Mouse (Mus musculus) CH12.LX (cell line): ENCODE results near the gene Cnot3. TPM values are rescaled to one million over a fixed set of nuclear protein-coding genes. Genes with fewer than 3 reads are reported as not detected.

Experiments
- DNase-seq: peaks from one replicate; pipeline ENCODE4 v3.0.0-alpha.2; 2013; ENCODE audit errors: extremely low read depth
- H3K27ac ChIP-seq: 2 replicates; pipeline ENCODE4 v1.5.1; 2012; ENCODE audit warnings: low read depth, mild to moderate bottlenecking, control low read depth, moderate library complexity; ENCODE audit not compliant: insufficient read depth
- H3K27me3 ChIP-seq: replicated peaks from 2 replicates; pipeline ENCODE3; 2012; ENCODE audit warnings: inconsistent platforms
- H3K36me3 ChIP-seq, 2 experiments: replicated peaks in 1 of 2; 2 replicates each; pipeline versions ENCODE3 to v1.6.1; 2012; ENCODE audit warnings: inconsistent platforms in 1 of 2, low read length in 1 of 2, mild to moderate bottlenecking in 1 of 2, mixed read lengths in 1 of 2, moderate library complexity in 1 of 2; ENCODE audit not compliant: control insufficient read depth in 1 of 2, insufficient read depth in 1 of 2
- H3K4me1 ChIP-seq, 2 experiments: 2 replicates each; pipeline ENCODE4 v1.6.1; 2012; ENCODE audit warnings: inconsistent platforms in 1 of 2, moderate library complexity in 1 of 2; ENCODE audit not compliant: insufficient read depth in 2 of 2, control insufficient read depth in 1 of 2
- H3K4me2 ChIP-seq: 2 replicates; pipeline ENCODE4 v1.6.1; 2012; ENCODE audit warnings: low read depth, mild to moderate bottlenecking, control low read depth; ENCODE audit not compliant: poor library complexity, insufficient read depth, severe bottlenecking
- H3K4me3 ChIP-seq, 3 experiments: fragments of 150-350 bp in 1 of 3; sonication (generic) in 1 of 3; replicated peaks in 1 of 3; 2 replicates each; pipeline versions ENCODE3 to v1.5.1; 2011 to 2012; ENCODE audit warnings: low read depth in 2 of 3, low read length in 2 of 3, mild to moderate bottlenecking in 2 of 3, moderate library complexity in 2 of 3, control low read depth in 1 of 3, improper control_type of control experiment in 1 of 3, inconsistent platforms in 1 of 3, mixed read lengths in 1 of 3; ENCODE audit not compliant: poor library complexity in 1 of 3
- H3K79me2 ChIP-seq: replicated peaks from 2 replicates; pipeline ENCODE4 v1.6.1; 2012; ENCODE audit warnings: mild to moderate bottlenecking, moderate library complexity; ENCODE audit not compliant: control insufficient read depth, poor library complexity, insufficient read depth, severe bottlenecking; ENCODE audit errors: extremely low read depth
- H3K9ac ChIP-seq: 2 replicates; pipeline ENCODE4 v1.6.1; 2012; ENCODE audit warnings: low read depth, mild to moderate bottlenecking, control low read depth, moderate library complexity; ENCODE audit not compliant: insufficient read depth
- H3K9me3 ChIP-seq: replicated peaks from 2 replicates; pipeline ENCODE3; 2012; ENCODE audit warnings: low read length, inconsistent platforms, mixed read lengths
- CHD1 ChIP-seq: IDR thresholded peaks from 2 replicates; pipeline ENCODE4 v1.6.1; 2012; ENCODE audit warnings: low read depth, low read length, improper control_type of control experiment, inconsistent platforms
- CHD2 ChIP-seq: IDR thresholded peaks from 2 replicates; pipeline ENCODE4 v1.6.1; 2011; ENCODE audit warnings: low read length, improper control_type of control experiment
- CTCF ChIP-seq, 2 experiments: IDR thresholded peaks in 1 of 2; conservative IDR thresholded peaks in 1 of 2; 2 replicates each; pipeline ENCODE4 v1.5.1; 2011 to 2012; ENCODE audit warnings: low read depth in 2 of 2, low read length in 2 of 2, improper control_type of control experiment in 1 of 2, inconsistent platforms in 1 of 2, mild to moderate bottlenecking in 1 of 2, moderate library complexity in 1 of 2
- JUN ChIP-seq: IDR thresholded peaks from 2 replicates; pipeline ENCODE4 v1.6.1; 2011; ENCODE audit warnings: low read depth, mild to moderate bottlenecking, low read length, improper control_type of control experiment, moderate library complexity; ENCODE audit not compliant: insufficient read depth
- JUND ChIP-seq: conservative IDR thresholded peaks from 2 replicates; pipeline ENCODE4 v1.6.1; 2011; ENCODE audit warnings: low read depth, low read length, improper control_type of control experiment
- MAFK ChIP-seq: IDR thresholded peaks from 2 replicates; pipeline ENCODE4 v1.6.1; 2011; ENCODE audit warnings: low read length, improper control_type of control experiment; ENCODE audit not compliant: insufficient replicate concordance
- MAX ChIP-seq: IDR thresholded peaks from 2 replicates; pipeline ENCODE4 v1.6.1; 2011; ENCODE audit warnings: low read length, improper control_type of control experiment
- MEF2A ChIP-seq: IDR thresholded peaks from 2 replicates; pipeline ENCODE4 v1.6.1; 2014; ENCODE audit warnings: low read depth, mild to moderate bottlenecking, inconsistent platforms, low read length, improper control_type of control experiment, borderline replicate concordance
- MXI1 ChIP-seq: IDR thresholded peaks from 2 replicates; pipeline ENCODE4 v1.6.1; 2011; ENCODE audit warnings: mild to moderate bottlenecking, low read depth, low read length, improper control_type of control experiment
- MYC ChIP-seq: IDR thresholded peaks from 2 replicates; pipeline ENCODE4 v1.6.1; 2011; ENCODE audit warnings: low read depth, mild to moderate bottlenecking, improper control_type of control experiment, low read length
- PAX5 ChIP-seq: IDR thresholded peaks from 2 replicates; pipeline ENCODE4 v1.6.1; 2012; ENCODE audit warnings: low read length, inconsistent platforms, mixed read lengths
- POLR2A ChIP-seq: IDR thresholded peaks from 2 replicates; pipeline ENCODE4 v1.6.1; 2011; ENCODE audit warnings: low read depth, mild to moderate bottlenecking, improper control_type of control experiment, low read length
- RAD21 ChIP-seq: IDR thresholded peaks from 2 replicates; pipeline ENCODE4 v1.6.1; 2011; ENCODE audit warnings: low read depth, mild to moderate bottlenecking, low read length, improper control_type of control experiment, moderate library complexity
- SIN3A ChIP-seq: IDR thresholded peaks from 2 replicates; pipeline ENCODE4 v1.6.1; 2012; ENCODE audit warnings: low read length, improper control_type of control experiment, inconsistent platforms
- SMC3 ChIP-seq: IDR thresholded peaks from 2 replicates; pipeline ENCODE4 v1.6.1; 2011; ENCODE audit warnings: low read depth, low read length, improper control_type of control experiment
- TBP ChIP-seq: conservative IDR thresholded peaks from 2 replicates; pipeline ENCODE4 v1.6.1; 2011; ENCODE audit warnings: low read depth, low read length, improper control_type of control experiment
- USF1 ChIP-seq: IDR thresholded peaks from 2 replicates; pipeline ENCODE4 v1.6.1; 2014; ENCODE audit warnings: low read depth, mild to moderate bottlenecking, inconsistent platforms, low read length, improper control_type of control experiment
- ZKSCAN1 ChIP-seq: IDR thresholded peaks from 2 replicates; pipeline ENCODE4 v1.6.1; 2012; ENCODE audit warnings: low read depth, inconsistent platforms, low read length, improper control_type of control experiment, borderline replicate concordance
- ZMIZ1 ChIP-seq: IDR thresholded peaks from 2 replicates; pipeline ENCODE4 v1.6.1; 2012; ENCODE audit warnings: low read depth, mild to moderate bottlenecking, inconsistent platforms, low read length, improper control_type of control experiment
- ZNF384 ChIP-seq: IDR thresholded peaks from 2 replicates; pipeline ENCODE4 v1.6.1; 2012; ENCODE audit warnings: low read depth, low read length, improper control_type of control experiment, inconsistent platforms
- dilution Hi-C: fragments of 300-500 bp; cut with MboI; formaldehyde crosslinking; loops from 2 replicates; pipeline ENCODE4 v1.14.3; 2020; ENCODE audit warnings: low sequenced_read_pairs; ENCODE audit not compliant: extremely low pct_unique_long_range_greater_than_20kb, extremely low pct_ligation_motif_present
- in situ Hi-C: fragments of 300-500 bp; cut with MboI; formaldehyde crosslinking; loops from 3 replicates; pipeline ENCODE4 v1.14.3; 2019; ENCODE audit warnings: low sequenced_read_pairs, low pct_ligation_motif_present, low pct_unique_long_range_greater_than_20kb, mixed read lengths
- polyA plus RNA-seq: library from polyadenylated mRNA; unstranded; fragments of >175 nt; gene quantifications from 2 replicates; pipeline ENCODE4 v1.2.1, GENCODE M21; 2012; ENCODE audit warnings: low read depth; ENCODE audit not compliant: insufficient read length
- total RNA-seq, 2 experiments: library from RNA; depleted of rRNA; stranded (reverse); fragments of 300-350 nt in 1 of 2; fragments of >200 nt in 1 of 2; gene quantifications; 2 replicates each; pipeline ENCODE4 v1.2.3; 2012 to 2014

The Cnot3 gene
- total and polyA plus RNA-seq, 3 experiments = 10.5 to 68.3 (median 21.1) TPM

DNA sequence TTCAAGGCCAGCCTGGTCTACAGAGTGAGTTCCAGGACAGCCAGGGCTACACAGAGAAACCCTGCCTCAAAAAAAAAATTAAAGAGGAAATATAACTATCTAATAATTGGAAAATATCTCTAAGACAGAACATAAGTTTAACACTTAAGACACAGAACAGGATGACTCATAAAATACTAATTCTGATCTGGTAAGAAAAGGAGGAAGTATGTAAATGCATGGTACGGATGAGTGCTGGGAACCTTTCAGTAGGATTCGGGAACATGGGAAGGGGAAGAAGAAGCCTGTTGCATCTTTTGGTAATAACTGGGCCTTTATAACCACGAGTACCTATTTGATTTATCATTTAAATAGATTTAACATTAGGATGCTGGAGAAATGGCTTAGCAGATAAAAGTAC, 31.0 kb upstream of the Cnot3 start:
- Histone ChIP-seq H3K27me3 (no peaks in the 10 kb centered on the region), H3K27ac (no peak overlapping the region), H3K4me3 (no peak overlapping the region), H3K4me1 (peaks cover 5 to 16% of the 10 kb centered on the region in 2 experiments), H3K9me3 (no peaks in the 10 kb centered on the region), H3K4me2 (no peak overlapping the region), H3K9ac (no peak overlapping the region), H3K79me2 (no peaks in the 10 kb centered on the region), H3K36me3 (peaks cover under 1 to 4% of the 10 kb centered on the region in 2 experiments)
- in situ Hi-C loops = no loop called here
- TF ChIP-seq MEF2A (no peak), USF1 (no peak), MAX (no peak), PAX5 (no peak)
- no peak for DNase-seq
- dilution Hi-C loops = no loop called here

DNA sequence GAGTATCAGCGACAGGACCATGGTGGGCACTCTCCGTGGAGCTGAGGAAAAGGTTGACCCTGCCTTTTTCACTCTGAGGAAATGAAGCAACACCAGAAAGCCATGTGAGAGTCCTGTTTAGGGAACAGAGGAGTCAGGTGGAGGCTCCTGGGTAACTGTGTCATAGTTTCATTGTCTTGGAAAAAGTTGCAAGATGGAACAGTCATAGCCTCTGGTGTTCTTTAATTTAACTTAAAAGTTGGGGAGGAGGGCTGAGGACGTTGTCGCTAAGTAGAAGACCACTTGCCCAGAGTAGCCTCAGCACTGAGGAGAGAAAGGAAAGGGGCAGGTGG, 29.0 kb upstream of the Cnot3 start, which contains the start of gene Oscar:
Gene Oscar, minus strand, starts transcription at position 101 of the 332 bp plus-strand sequence.
- H3K36me3 ChIP-seq = peaks cover 15 to 23% of the 10 kb centered on the region in 2 experiments
- dilution Hi-C loops (no loop called here), in situ Hi-C loops (no loop called here)
- no peaks in the 10 kb centered on the region for H3K9me3 ChIP-seq
- TF ChIP-seq SMC3 = no peak
- TF ChIP-seq TBP = no peak
- TF ChIP-seq USF1 = no peak
- TF ChIP-seq POLR2A = no peak
- TF ChIP-seq CHD1 = 0 out of 2 replicates have a peak, but pooled peaks have one; percentile 3
- H3K4me2 ChIP-seq = peak within 1 kb of the TSS; percentile 98
- no peaks in the 10 kb centered on the region for H3K27me3 ChIP-seq
- no peak for DNase-seq
- peak within 1 kb of the TSS; percentile 69 to 86 (median 85) for H3K4me3 ChIP-seq
- H3K4me1 ChIP-seq = peaks cover 5 to 18% of the 10 kb centered on the region in 2 experiments
- H3K9ac ChIP-seq = peak within 1 kb of the TSS; percentile 46
- no peak within 1 kb of the TSS; the same call in 1 of the 2 replicates for H3K27ac ChIP-seq
- no peaks in the 10 kb centered on the region for H3K79me2 ChIP-seq

DNA sequence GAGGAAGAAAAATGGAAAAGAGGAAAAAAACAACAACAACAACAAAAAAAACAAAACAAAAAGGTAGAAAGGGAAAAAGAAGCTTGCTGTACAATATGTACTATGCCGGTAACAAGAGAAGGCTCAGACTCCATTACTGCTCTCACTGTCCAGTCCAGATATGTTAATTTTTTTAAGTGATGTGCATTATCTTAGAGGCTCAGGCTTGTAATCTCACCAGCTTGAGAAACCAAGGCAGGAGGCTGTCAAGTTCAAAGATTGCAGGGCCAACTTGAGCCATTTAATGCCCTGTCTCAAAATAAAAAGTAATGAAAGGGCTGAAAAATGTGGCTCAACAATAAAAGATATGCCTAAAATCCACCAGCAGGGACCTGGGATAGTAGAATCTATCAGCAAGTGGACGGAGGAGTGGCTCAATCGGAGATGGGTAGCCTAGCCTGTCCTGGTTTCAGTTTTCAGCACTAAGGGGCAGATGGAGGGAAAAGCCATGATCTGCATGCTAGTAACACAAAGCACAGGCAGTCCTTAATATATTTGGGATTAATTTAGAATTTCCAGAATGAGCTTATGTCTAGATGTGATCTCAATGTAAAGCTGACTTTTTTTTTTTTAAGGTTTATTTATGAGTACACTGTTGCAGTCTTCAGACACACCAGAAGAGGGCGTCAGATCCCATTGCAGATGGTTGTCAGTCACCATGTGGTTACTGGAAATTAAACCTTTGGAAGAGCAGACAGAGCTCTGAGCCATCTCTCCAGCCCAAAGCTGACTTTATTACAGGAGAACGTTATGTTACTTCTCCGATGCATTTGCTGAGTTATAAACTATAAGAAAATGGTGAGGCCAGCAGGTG, 28.5 kb upstream of the Cnot3 start:
- DNase-seq = no peak
- Histone ChIP-seq H3K27me3 (no peaks in the 10 kb centered on the region), H3K27ac (no peak overlapping the region; the same call in 1 of the 2 replicates), H3K9me3 (no peaks in the 10 kb centered on the region), H3K4me1 (peaks cover 5 to 18% of the 10 kb centered on the region in 2 experiments), H3K4me2 (peak overlapping the region; percentile 98), H3K36me3 (peaks cover 16 to 28% of the 10 kb centered on the region in 2 experiments), H3K4me3 (peak overlapping the region; percentile 69 to 86 (median 85)), H3K9ac (peak overlapping the region; percentile 46), H3K79me2 (no peaks in the 10 kb centered on the region)
- TF ChIP-seq MAFK (no peak), SMC3 (peak; percentile 21), MYC (peak; percentile 96), CHD1 (0 out of 2 replicates have a peak, but pooled peaks have one; percentile 6), JUN (peak; percentile 24; the same call in 1 of the 2 replicates), CHD2 (no peak), PAX5 (no peak), MAX (peak; percentile 65), CTCF (conservative IDR thresholded peaks at IDR 0.05 in 1 of 2, IDR thresholded peaks at IDR 0.05 in 1 of 2; ENCODE audit: low read depth in 2 of 2, low read length in 2 of 2) (peak; percentile 70 to 81), MXI1 (peak; percentile 90), ZMIZ1 (no peak), SIN3A (peak; percentile 76; the same call in 1 of the 2 replicates), ZKSCAN1 (no peak), RAD21 (peak; percentile 37), TBP (no peak), ZNF384 (peak; percentile 94), JUND (no peak; the same call in 1 of the 2 replicates)
- dilution Hi-C loops (no loop called here), in situ Hi-C loops (no loop called here)
